ENCODE assay signal across 21 mouse cellular contexts in the genomic region with DNA sequence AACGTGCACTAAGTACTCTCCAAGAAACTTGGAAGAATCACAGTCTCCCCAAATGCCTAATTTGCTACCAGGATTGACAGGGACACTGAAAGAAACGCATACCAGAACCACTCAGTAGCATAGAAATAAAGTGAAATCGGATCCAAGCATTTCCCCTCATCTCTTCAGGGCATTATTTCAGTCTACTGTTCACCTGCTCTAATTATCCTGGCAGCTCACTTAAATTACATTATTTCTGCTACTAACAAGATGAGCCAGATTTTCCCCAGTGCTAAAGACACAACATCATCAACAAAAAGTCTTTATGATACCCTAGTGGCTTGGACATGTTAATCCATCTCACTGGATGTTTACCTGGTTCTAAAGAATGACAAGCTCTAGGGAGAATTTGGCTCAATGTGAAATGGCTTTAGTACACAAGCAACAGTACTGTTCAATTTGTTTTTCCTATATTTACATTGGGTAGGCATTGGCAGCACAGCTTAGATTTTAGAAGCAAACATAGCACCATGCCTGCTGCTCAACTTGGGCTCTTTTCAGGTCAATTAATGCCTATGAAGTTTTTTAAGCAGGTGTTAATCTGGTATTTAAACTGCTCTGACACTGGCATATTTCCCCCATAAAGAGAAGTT.
DNase-seq lines count a peak whose midpoint lies in the region; ATAC-seq and TF ChIP-seq lines count a peak whose summit lies in the region.
"Had no signal": no experiment of that assay in that cellular context is flagged by ENCODE, and none has a peak within 500 bp of the region (broad histone marks: within the 10 kb centered on the region; RNA-seq: fewer than 3 reads in every experiment).

No protein-coding gene starts in this region.

- peak; percentile 67 for ATAC-seq in forebrain, embryonic 13.5 days
- peak; percentile 55 for ATAC-seq in forebrain, embryonic 16.5 days
- ATAC-seq: intestine, embryonic 15.5 days had no signal

- 0 out of 2 replicates have a peak, but pooled peaks have one; percentile 6 for TF ChIP-seq CTCF in layer of hippocampus, adult 2 months (conservative IDR thresholded peaks at IDR 0.05)

- H3K9ac ChIP-seq in forebrain, embryonic 13.5 days, result no peak overlapping the region
- no peak overlapping the region for H3K9ac ChIP-seq in forebrain, embryonic 16.5 days (replicated peaks; ENCODE audit: low read depth, low read length)
- H3K9ac ChIP-seq: embryonic facial prominence, embryonic 13.5 days; hindbrain, embryonic 12.5 days; intestine, embryonic 15.5 days had no signal

- H3K4me1 ChIP-seq in forebrain, embryonic 13.5 days, result no peaks in the 10 kb centered on the region
- H3K4me1 ChIP-seq in forebrain, embryonic 10.5 days, result no peaks in the 10 kb centered on the region
- no peaks in the 10 kb centered on the region; the same call in 1 of the 2 replicates for H3K4me1 ChIP-seq in forebrain, embryonic 16.5 days (replicated peaks; ENCODE audit: control insufficient read depth, insufficient read depth, low read length)
- H3K4me1 ChIP-seq: embryonic facial prominence, embryonic 13.5 days; hindbrain, embryonic 12.5 days; intestine, embryonic 15.5 days had no signal

- no peak overlapping the region for H3K27ac ChIP-seq in forebrain, embryonic 13.5 days
- no peak overlapping the region for H3K27ac ChIP-seq in forebrain, embryonic 10.5 days
- no peak overlapping the region for H3K27ac ChIP-seq in layer of hippocampus, adult 2 months
- H3K27ac ChIP-seq in forebrain, embryonic 16.5 days (ENCODE audit: low read length), result no peak overlapping the region
- H3K27ac ChIP-seq: embryonic facial prominence, embryonic 13.5 days; hindbrain, embryonic 12.5 days; intestine, embryonic 15.5 days had no signal

- H3K27me3 ChIP-seq in forebrain, embryonic 13.5 days, result no peaks in the 10 kb centered on the region
- H3K27me3 ChIP-seq in forebrain, embryonic 10.5 days (ENCODE audit: poor library complexity, severe bottlenecking), result no peaks in the 10 kb centered on the region
- no peaks in the 10 kb centered on the region for H3K27me3 ChIP-seq in forebrain, embryonic 16.5 days (replicated peaks; ENCODE audit: control insufficient read depth, insufficient read depth, low read length)
- H3K27me3 ChIP-seq: CH12.LX; embryonic facial prominence, embryonic 13.5 days; hindbrain, embryonic 12.5 days; intestine, embryonic 15.5 days had no signal

- H3K4me3 ChIP-seq in forebrain, embryonic 13.5 days, result no peak overlapping the region
- no peak overlapping the region for H3K4me3 ChIP-seq in forebrain, embryonic 10.5 days
- no peak overlapping the region for H3K4me3 ChIP-seq in layer of hippocampus, adult 2 months
- H3K4me3 ChIP-seq in forebrain, embryonic 16.5 days (replicated peaks; ENCODE audit: low read length), result no peak overlapping the region
- H3K4me3 ChIP-seq: embryonic facial prominence, embryonic 13.5 days; hindbrain, embryonic 12.5 days; intestine, embryonic 15.5 days had no signal

- H3K4me2 ChIP-seq in forebrain, embryonic 13.5 days, result no peak overlapping the region
- H3K4me2 ChIP-seq in forebrain, embryonic 16.5 days (ENCODE audit: low read length), result no peak overlapping the region
- H3K4me2 ChIP-seq: embryonic facial prominence, embryonic 13.5 days; hindbrain, embryonic 12.5 days; intestine, embryonic 15.5 days had no signal

- DNase-seq in forebrain, embryonic 10.5 days (ENCODE audit: extremely low spot score, low spot score), result no peak
- DNase-seq in layer of hippocampus, adult 2 months (ENCODE audit: low spot score in 2 of 2), result no peak
- DNase-seq in layer of hippocampus, adult 9-11 months, result no peak
- peak; percentile 1 for DNase-seq in brain, adult 2 months (ENCODE audit: low read depth, low spot score)
- no peak for DNase-seq in thymus, postnatal 10 days (ENCODE audit: low spot score in 2 of 2)
- DNase-seq: adrenal gland, adult 2 months; adrenal gland, postnatal 25 days; cerebellum, adult 11-12 months; cerebellum, adult 9-10 months; cerebellum, postnatal 25 days; gastrocnemius, postnatal 36 days; heart, adult 11 months; heart, postnatal 10 days; heart, postnatal 4 days; kidney, adult 18-20 months had no signal

- 40% methylated on average over 3 of the region's 3 CpGs for WGBS in forebrain, embryonic 13.5 days
- WGBS in forebrain, embryonic 10.5 days, result 54% methylated on average over 3 of the region's 3 CpGs
- 26% methylated on average over 3 of the region's 3 CpGs for WGBS in forebrain, embryonic 16.5 days

- H3K9me3 ChIP-seq in forebrain, embryonic 13.5 days (replicated peaks), result no peaks in the 10 kb centered on the region
- H3K9me3 ChIP-seq in forebrain, embryonic 10.5 days, result no peaks in the 10 kb centered on the region
- no peaks in the 10 kb centered on the region for H3K9me3 ChIP-seq in forebrain, embryonic 16.5 days (ENCODE audit: control insufficient read depth, low read length)
- H3K9me3 ChIP-seq: embryonic facial prominence, embryonic 13.5 days; hindbrain, embryonic 12.5 days; intestine, embryonic 15.5 days had no signal

- H3K36me3 ChIP-seq in forebrain, embryonic 13.5 days (ENCODE audit: poor library complexity, severe bottlenecking), result no peaks in the 10 kb centered on the region
- H3K36me3 ChIP-seq in forebrain, embryonic 10.5 days (replicated peaks), result no peaks in the 10 kb centered on the region
- no peaks in the 10 kb centered on the region for H3K36me3 ChIP-seq in forebrain, embryonic 16.5 days (ENCODE audit: control insufficient read depth, insufficient read depth)
- H3K36me3 ChIP-seq: embryonic facial prominence, embryonic 13.5 days; hindbrain, embryonic 12.5 days; intestine, embryonic 15.5 days had no signal
